Mouse (Mus musculus) intestine, embryonic 14.5 days (tissue): ENCODE measurements around the gene Dcakd. TPM values are rescaled to one million over a fixed set of nuclear protein-coding genes. Genes with fewer than 3 reads are reported as not detected.

Experiments
- ATAC-seq: fragments of 200-750 bp; cut with Nextera tagmentation; replicated peaks from 2 replicates; pipeline ENCODE4 v1.8.0; 2017; ENCODE audit warnings: low read depth, moderate number of reproducible peaks, moderate TSS enrichment, moderate library complexity; ENCODE audit not compliant: low FRiP score, low TSS enrichment
- DNase-seq: peaks from one replicate; pipeline ENCODE4 v3.0.0-alpha.2; 2018; ENCODE audit warnings: low spot score
- H3K27ac ChIP-seq: fragments of 300-500 bp; sonication (generic); 2 replicates; pipeline ENCODE4 v1.5.1; 2014; ENCODE audit warnings: low read depth, mild to moderate bottlenecking, control low read depth
- H3K27me3 ChIP-seq: fragments of 300-500 bp; sonication (generic); replicated peaks from 2 replicates; pipeline ENCODE4 v1.6.1; 2014; ENCODE audit warnings: low read length, control low read depth; ENCODE audit not compliant: control insufficient read depth, insufficient read depth
- H3K36me3 ChIP-seq: fragments of 300-500 bp; sonication (generic); 2 replicates; pipeline ENCODE4 v1.6.1; 2014; ENCODE audit warnings: low read length, control low read depth; ENCODE audit not compliant: control insufficient read depth, insufficient read depth
- H3K4me1 ChIP-seq: fragments of 300-500 bp; sonication (generic); replicated peaks from 2 replicates; pipeline ENCODE4 v1.6.1; 2014; ENCODE audit warnings: low read length, control low read depth, mixed read lengths; ENCODE audit not compliant: control insufficient read depth, insufficient read depth
- H3K4me2 ChIP-seq: fragments of 300-500 bp; sonication (generic); 2 replicates; pipeline ENCODE4 v1.6.1; 2014; ENCODE audit warnings: low read length
- H3K4me3 ChIP-seq: fragments of 300-500 bp; sonication (generic); 2 replicates; pipeline ENCODE4 v1.5.1; 2014; ENCODE audit warnings: low read depth, low read length, control low read depth, mixed read lengths
- H3K9ac ChIP-seq: fragments of 300-500 bp; sonication (generic); 2 replicates; pipeline ENCODE4 v1.6.1; 2014; ENCODE audit warnings: mild to moderate bottlenecking, low read length
- H3K9me3 ChIP-seq: fragments of 300-500 bp; sonication (generic); 2 replicates; pipeline ENCODE4 v1.6.1; 2016; ENCODE audit warnings: low read length, control low read depth; ENCODE audit not compliant: control insufficient read depth
- WGBS: fragments of 180-500 bp; shearing (Covaris S2); extraction: QIAGEN DNeasy Blood & Tissue Kit; methylation state at CpG from one replicate; pipeline ENCODE4 v1.1.7; 2014; 5-methylcytosine and 5-hydroxymethylcytosine counted together
- polyA plus RNA-seq: library from polyadenylated mRNA; unstranded; fragments of >200 nt; fragmentation: Nextera tagmentation; extraction: Ambion mirVana; gene quantifications from 2 replicates; pipeline ENCODE4 v1.2.1, GENCODE M21; 2014

The Dcakd gene
- polyA plus RNA-seq, 1 experiment from 2014 or later = 164 TPM

DNA sequence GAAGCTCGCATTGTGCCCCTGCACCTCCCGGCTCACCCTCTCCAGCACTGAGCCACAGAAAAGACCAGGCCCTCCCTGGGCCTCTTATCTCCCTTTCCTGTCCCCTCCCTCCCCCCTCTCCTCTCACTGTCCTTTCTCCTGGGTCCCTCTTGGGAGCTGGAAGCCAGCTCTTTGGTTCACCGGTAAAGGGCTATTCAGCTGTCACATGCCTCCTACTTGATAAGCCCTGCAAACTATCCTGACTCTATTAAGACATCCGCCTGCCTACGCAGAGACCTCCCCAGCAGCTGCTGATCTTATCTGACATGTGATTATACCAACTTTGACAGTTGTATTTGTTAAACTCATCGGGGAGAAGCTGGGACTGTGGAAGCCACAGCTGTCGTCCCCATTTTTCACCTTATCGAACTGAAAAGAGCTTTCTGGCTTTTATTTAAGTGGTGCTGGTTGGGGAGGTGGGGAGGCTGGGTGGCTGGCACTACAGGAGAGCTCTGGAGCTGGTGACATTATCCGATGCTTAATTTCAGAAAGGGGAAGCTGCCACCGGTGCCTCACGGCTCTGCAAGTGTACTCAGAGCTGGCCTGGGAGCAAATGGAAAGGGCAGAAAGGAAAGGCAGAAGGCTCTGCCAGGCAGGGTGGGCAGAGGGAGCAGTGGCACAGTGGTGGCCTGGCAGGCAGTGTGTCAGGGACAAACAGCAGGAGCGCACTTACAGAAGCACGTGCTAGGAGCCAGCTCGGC, 29.4 kb downstream of the Dcakd start:
- H3K36me3 ChIP-seq = peaks cover 64% of the 10 kb centered on the region
- no peak overlapping the region for H3K27ac ChIP-seq
- peaks cover 20% of the 10 kb centered on the region; the same call in 1 of the 2 replicates for H3K4me1 ChIP-seq
- H3K9ac ChIP-seq = no peak overlapping the region
- no peaks in the 10 kb centered on the region for H3K9me3 ChIP-seq
- H3K4me3 ChIP-seq = no peak overlapping the region
- H3K27me3 ChIP-seq = no peaks in the 10 kb centered on the region
- ATAC-seq (no peak), DNase-seq (no peak)
- WGBS = 54% methylated on average over 14 of the region's 14 CpGs
- H3K4me2 ChIP-seq = no peak overlapping the region

DNA sequence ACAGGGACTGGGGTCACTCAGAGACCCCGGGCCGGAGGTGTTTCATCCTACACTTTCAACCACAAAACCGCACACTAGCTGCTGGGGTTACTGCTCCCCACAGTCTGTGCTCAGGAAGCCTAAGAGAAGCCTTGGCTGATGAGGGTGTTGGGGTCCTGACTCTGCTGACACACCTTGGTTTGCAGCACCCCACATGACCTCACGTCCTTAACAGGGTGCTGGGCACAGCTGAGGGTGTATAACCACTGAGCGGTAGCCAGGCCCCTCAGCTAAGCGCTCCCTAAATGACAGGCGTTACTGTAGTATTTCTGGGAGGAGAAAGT, 29.9 kb downstream of the Dcakd start:
- no peak overlapping the region for H3K9ac ChIP-seq
- H3K27ac ChIP-seq = no peak overlapping the region
- ATAC-seq = no peak
- DNase-seq = no peak
- H3K36me3 ChIP-seq = peaks cover 65% of the 10 kb centered on the region
- H3K4me3 ChIP-seq = no peak overlapping the region
- no peaks in the 10 kb centered on the region for H3K27me3 ChIP-seq
- peaks cover 16% of the 10 kb centered on the region; the same call in 1 of the 2 replicates for H3K4me1 ChIP-seq
- 83% methylated on average over 7 of the region's 7 CpGs for WGBS
- H3K4me2 ChIP-seq = no peak overlapping the region
- no peaks in the 10 kb centered on the region for H3K9me3 ChIP-seq

GRCm38 (mm10) chr11:102996991-102997770, 31.0 kb downstream of the Dcakd start:
- Histone ChIP-seq H3K9me3 (no peaks in the 10 kb centered on the region), H3K4me1 (peaks cover 12% of the 10 kb centered on the region), H3K36me3 (peaks cover 65% of the 10 kb centered on the region), H3K27me3 (no peaks in the 10 kb centered on the region), H3K9ac (no peak overlapping the region), H3K4me3 (no peak overlapping the region), H3K27ac (no peak overlapping the region), H3K4me2 (no peak overlapping the region)
- DNase-seq (no peak), ATAC-seq (no peak)
- 98% methylated on average over 12 of the region's 12 CpGs for WGBS

DNA sequence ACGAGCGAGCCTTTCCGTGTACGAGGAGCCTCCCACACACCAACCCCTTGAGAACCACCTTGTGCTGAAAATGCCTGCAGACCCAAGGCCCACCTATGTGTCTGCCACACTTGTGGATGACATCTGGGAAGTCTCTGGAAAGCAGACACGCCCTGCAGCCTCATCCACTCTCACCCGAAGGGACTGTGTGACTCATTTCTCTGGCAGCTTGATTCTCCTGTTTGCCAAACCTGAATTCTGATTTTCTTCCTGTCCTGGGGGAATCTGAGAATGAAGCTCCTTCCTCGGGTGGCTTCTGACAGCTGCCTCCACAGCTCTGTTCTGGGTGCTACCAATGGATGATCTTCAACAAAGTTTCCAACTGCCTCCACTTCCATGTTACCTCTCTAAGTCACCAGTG, 31.7 kb downstream of the Dcakd start:
- peaks cover 65% of the 10 kb centered on the region for H3K36me3 ChIP-seq
- no peak overlapping the region for H3K9ac ChIP-seq
- no peak overlapping the region for H3K27ac ChIP-seq
- H3K9me3 ChIP-seq = no peaks in the 10 kb centered on the region
- peaks cover 20% of the 10 kb centered on the region for H3K4me1 ChIP-seq
- DNase-seq (no peak), ATAC-seq (no peak)
- no peak overlapping the region for H3K4me2 ChIP-seq
- 79% methylated on average over 7 of the region's 7 CpGs for WGBS
- no peak overlapping the region for H3K4me3 ChIP-seq
- H3K27me3 ChIP-seq = 0 out of 2 replicates have a peak, but pooled peaks cover 5% of the 10 kb centered on the region

- WGBS = 90% methylated on average over 18 of the region's 18 CpGs
- Histone ChIP-seq H3K9me3 (no peaks in the 10 kb centered on the region), H3K9ac (no peak overlapping the region), H3K27ac (no peak overlapping the region), H3K27me3 (0 out of 2 replicates have a peak, but pooled peaks cover 8% of the 10 kb centered on the region), H3K4me2 (no peak overlapping the region), H3K4me1 (peaks cover 25% of the 10 kb centered on the region), H3K4me3 (no peak overlapping the region), H3K36me3 (peaks cover 62% of the 10 kb centered on the region)
- no peak for ATAC-seq
- DNase-seq = no peak
These were observed 33.2 kb downstream of the Dcakd start for GRCm38 (mm10) chr11:102994952-102995351.

GRCm38 (mm10) chr11:102993420-102994029, 34.6 kb downstream of the Dcakd start:
- Histone ChIP-seq H3K4me3 (no peak overlapping the region), H3K4me2 (no peak overlapping the region), H3K9me3 (no peaks in the 10 kb centered on the region), H3K4me1 (peaks cover 24% of the 10 kb centered on the region), H3K27ac (no peak overlapping the region), H3K9ac (no peak overlapping the region), H3K36me3 (peaks cover 48% of the 10 kb centered on the region), H3K27me3 (peaks cover 8% of the 10 kb centered on the region; the same call in 1 of the 2 replicates)
- ATAC-seq = no peak
- DNase-seq = no peak
- WGBS = 54% methylated on average over 17 of the region's 17 CpGs

DNA sequence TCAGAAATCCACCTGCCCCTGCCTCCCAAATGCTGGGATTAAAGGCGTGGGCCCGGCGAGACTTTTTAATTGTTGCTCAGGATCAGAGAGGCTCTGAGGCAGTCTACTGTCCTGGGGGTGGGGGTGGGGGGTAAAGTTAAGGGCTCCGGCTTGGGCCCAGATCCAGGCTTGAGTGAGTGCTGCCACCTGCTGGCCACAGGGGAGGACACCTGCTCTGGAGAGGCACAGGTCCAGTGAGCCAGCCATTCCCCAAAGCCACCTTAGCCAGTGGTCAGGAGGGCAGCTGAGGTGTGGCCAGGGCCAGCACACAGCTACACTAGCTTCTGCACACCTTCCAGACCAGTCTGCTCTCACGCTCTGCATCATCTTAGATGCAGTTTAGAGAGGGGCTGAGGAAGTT, 35.2 kb downstream of the Dcakd start:
- Histone ChIP-seq H3K9ac (no peak overlapping the region), H3K27me3 (peaks cover 8% of the 10 kb centered on the region; the same call in 1 of the 2 replicates), H3K4me2 (no peak overlapping the region), H3K27ac (no peak overlapping the region), H3K9me3 (no peaks in the 10 kb centered on the region), H3K4me3 (no peak overlapping the region), H3K4me1 (peaks cover 20% of the 10 kb centered on the region), H3K36me3 (peaks cover 43% of the 10 kb centered on the region)
- 10% methylated on average over 5 of the region's 5 CpGs for WGBS
- DNase-seq (peak; percentile 89), ATAC-seq (peak; percentile 45)

GRCm38 (mm10) chr11:102991681-102992080, 36.5 kb downstream of the Dcakd start:
- H3K9ac ChIP-seq = peak overlapping the region; percentile 34; the same call in 1 of the 2 replicates
- H3K27ac ChIP-seq = peak overlapping the region; percentile 59; the same call in 1 of the 2 replicates
- WGBS = 1% methylated on average over 16 of the region's 16 CpGs

More at GRCm38 (mm10) chr11:102991681-102992080, 36.5 kb downstream of the Dcakd start:
- Histone ChIP-seq H3K4me2 (peak overlapping the region; percentile 45), H3K4me1 (peaks cover 20% of the 10 kb centered on the region), H3K4me3 (peak overlapping the region; percentile 20), H3K9me3 (no peaks in the 10 kb centered on the region), H3K36me3 (peaks cover 30% of the 10 kb centered on the region), H3K27me3 (peaks cover 8% of the 10 kb centered on the region; the same call in 1 of the 2 replicates)
- DNase-seq (peak; percentile 75), ATAC-seq (peak; percentile 26)
